Mouse (Mus musculus): ENCODE data around the gene Anp32a.

DNA sequence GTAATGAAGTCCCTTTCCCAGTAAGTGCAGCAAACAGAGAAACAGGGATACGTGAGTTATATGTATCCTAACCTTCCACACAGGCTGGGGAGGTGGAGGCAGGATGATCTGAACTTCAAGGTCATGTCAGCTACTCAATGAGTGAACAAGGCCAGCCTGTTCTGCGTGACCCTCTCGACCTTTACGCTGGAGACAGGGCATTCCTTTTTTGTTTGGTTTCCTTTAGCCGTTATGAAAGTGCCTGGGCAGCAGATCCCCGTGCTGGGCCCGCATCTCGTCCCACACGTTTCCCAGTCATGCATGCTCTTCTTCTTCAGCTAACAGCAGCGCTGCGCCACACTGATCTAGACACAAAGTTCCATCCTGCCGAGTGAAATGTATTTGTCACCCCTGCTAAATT, 5.7 kb upstream of the Anp32a start:
- TF ChIP-seq CTCF (IDR thresholded peaks at IDR 0.05; ENCODE audit: borderline replicate concordance, extremely low read depth, insufficient read depth, insufficient read length) (no peak), POLR2A (IDR thresholded peaks at IDR 0.05; ENCODE audit: borderline replicate concordance, extremely low read depth, insufficient read depth, insufficient read length, poor library complexity, severe bottlenecking) (no peak)

Data from brain, embryonic 14.5 days (tissue).